Mouse (Mus musculus) intestine, embryonic 15.5 days (tissue): ENCODE results near the gene Ip6k1. TPM values are rescaled to one million over a fixed set of nuclear protein-coding genes. Genes with fewer than 3 reads are reported as not detected.

Experiments
- ATAC-seq: fragments of 200-750 bp; cut with Nextera tagmentation; 2 replicates; pipeline ENCODE4 v1.8.0; 2017; ENCODE audit warnings: moderate TSS enrichment, moderate library complexity
- H3K27ac ChIP-seq: fragments of 300-500 bp; sonication (generic); 2 replicates; pipeline ENCODE4 v1.5.1; 2015; ENCODE audit warnings: mild to moderate bottlenecking, inconsistent platforms
- H3K27me3 ChIP-seq: fragments of 300-500 bp; sonication (generic); replicated peaks from 2 replicates; pipeline ENCODE4 v1.6.1; 2015; ENCODE audit warnings: inconsistent platforms
- H3K36me3 ChIP-seq: fragments of 300-500 bp; sonication (generic); 2 replicates; pipeline ENCODE4 v1.6.1; 2015; ENCODE audit warnings: inconsistent platforms
- H3K4me1 ChIP-seq: fragments of 300-500 bp; sonication (generic); replicated peaks from 2 replicates; pipeline ENCODE4 v1.6.1; 2015; ENCODE audit warnings: inconsistent platforms
- H3K4me2 ChIP-seq: fragments of 300-500 bp; sonication (generic); replicated peaks from 2 replicates; pipeline ENCODE4 v1.6.1; 2015; ENCODE audit warnings: mild to moderate bottlenecking, inconsistent platforms
- H3K4me3 ChIP-seq: fragments of 300-500 bp; sonication (generic); replicated peaks from 2 replicates; pipeline ENCODE4 v1.5.1; 2015; ENCODE audit warnings: inconsistent platforms
- H3K9ac ChIP-seq: fragments of 300-500 bp; sonication (generic); 2 replicates; pipeline ENCODE4 v1.6.1; 2015; ENCODE audit warnings: inconsistent platforms
- H3K9me3 ChIP-seq: fragments of 300-500 bp; sonication (generic); 2 replicates; pipeline ENCODE4 v1.6.1; 2016; ENCODE audit warnings: inconsistent platforms
- WGBS: fragments of 180-500 bp; shearing (Covaris S2); methylation state at CpG from one replicate; pipeline ENCODE4 v1.1.7; 2015; 5-methylcytosine and 5-hydroxymethylcytosine counted together
- polyA plus RNA-seq: library from polyadenylated mRNA; unstranded; fragments of >200 nt; fragmentation: Nextera tagmentation; extraction: Ambion mirVana; gene quantifications from 2 replicates; pipeline ENCODE4 v1.2.1, GENCODE M21; 2015

Ip6k1 gene
- polyA plus RNA-seq, 1 experiment from 2014 or later = 41.7 TPM

- WGBS = 81% methylated on average over 28 of the region's 28 CpGs
- peaks cover 23% of the 10 kb centered on the region for H3K36me3 ChIP-seq
- H3K9ac ChIP-seq = no peak overlapping the region
These were observed 54.3 kb downstream of the Ip6k1 start for GRCm38 (mm10) chr9:108056361-108057261.

GRCm38 (mm10) chr9:108057262-108057562 lies 54.9 kb downstream of the Ip6k1 start:
- Histone ChIP-seq H3K4me2 (no peak overlapping the region), H3K4me3 (no peak overlapping the region), H3K9ac (no peak overlapping the region), H3K27me3 (no peaks in the 10 kb centered on the region), H3K9me3 (no peaks in the 10 kb centered on the region), H3K36me3 (peaks cover 23% of the 10 kb centered on the region; the same call in 1 of the 2 replicates), H3K27ac (no peak overlapping the region), H3K4me1 (peaks cover 19% of the 10 kb centered on the region)
- ATAC-seq = no peak
- WGBS = 86% methylated on average over 5 of the region's 5 CpGs

More at GRCm38 (mm10) chr9:108056361-108057261, 54.3 kb downstream of the Ip6k1 start:
- H3K27ac ChIP-seq = no peak overlapping the region
- H3K4me2 ChIP-seq = no peak overlapping the region
- H3K4me1 ChIP-seq = peaks cover 20% of the 10 kb centered on the region
- no peaks in the 10 kb centered on the region for H3K9me3 ChIP-seq
- no peak for ATAC-seq
- H3K27me3 ChIP-seq = no peaks in the 10 kb centered on the region
- no peak overlapping the region for H3K4me3 ChIP-seq

- H3K9ac ChIP-seq = no peak overlapping the region
- no peak overlapping the region for H3K4me2 ChIP-seq
- H3K36me3 ChIP-seq = peaks cover 29% of the 10 kb centered on the region; the same call in 1 of the 2 replicates
- WGBS = 94% methylated on average over 9 of the region's 9 CpGs
- H3K4me1 ChIP-seq = peaks cover 10% of the 10 kb centered on the region
- ATAC-seq = no peak
- H3K27me3 ChIP-seq = no peaks in the 10 kb centered on the region
- H3K4me3 ChIP-seq = no peak overlapping the region
- no peak overlapping the region for H3K27ac ChIP-seq
- H3K9me3 ChIP-seq = no peaks in the 10 kb centered on the region
These were observed 56.0 kb downstream of the Ip6k1 start for GRCm38 (mm10) chr9:108058291-108058690.

GRCm38 (mm10) chr9:108062142-108062541 lies 59.8 kb downstream of the Ip6k1 start:
- WGBS = 93% methylated on average over 3 of the region's 3 CpGs
- H3K36me3 ChIP-seq = peaks cover 20% of the 10 kb centered on the region; the same call in 1 of the 2 replicates

GRCm38 (mm10) chr9:108063361-108063760 lies 61.1 kb downstream of the Ip6k1 start:
- ATAC-seq = no peak
- WGBS = 85% methylated on average over 12 of the region's 12 CpGs

More at GRCm38 (mm10) chr9:108062142-108062541, 59.8 kb downstream of the Ip6k1 start:
- H3K27ac ChIP-seq = no peak overlapping the region
- no peaks in the 10 kb centered on the region for H3K9me3 ChIP-seq
- H3K4me2 ChIP-seq = no peak overlapping the region
- H3K4me1 ChIP-seq = no peaks in the 10 kb centered on the region
- no peaks in the 10 kb centered on the region for H3K27me3 ChIP-seq
- ATAC-seq = no peak
- no peak overlapping the region for H3K4me3 ChIP-seq
- no peak overlapping the region for H3K9ac ChIP-seq

GRCm38 (mm10) chr9:108065491-108066011 lies 63.2 kb downstream of the Ip6k1 start:
- Histone ChIP-seq H3K9ac (no peak overlapping the region), H3K36me3 (0 out of 2 replicates have a peak, but pooled peaks cover 8% of the 10 kb centered on the region)
- WGBS = 38% methylated on average over 5 of the region's 5 CpGs

More at GRCm38 (mm10) chr9:108063361-108063760, 61.1 kb downstream of the Ip6k1 start:
- H3K27ac ChIP-seq = no peak overlapping the region
- no peak overlapping the region for H3K4me3 ChIP-seq
- no peak overlapping the region for H3K4me2 ChIP-seq
- no peak overlapping the region for H3K9ac ChIP-seq
- H3K36me3 ChIP-seq = peaks cover 17% of the 10 kb centered on the region; the same call in 1 of the 2 replicates
- peaks cover 4% of the 10 kb centered on the region; the same call in 1 of the 2 replicates for H3K4me1 ChIP-seq
- no peaks in the 10 kb centered on the region for H3K9me3 ChIP-seq
- H3K27me3 ChIP-seq = no peaks in the 10 kb centered on the region

GRCm38 (mm10) chr9:108067199-108067598 lies 64.9 kb downstream of the Ip6k1 start:
- Histone ChIP-seq H3K4me3 (no peak overlapping the region), H3K9me3 (no peaks in the 10 kb centered on the region), H3K4me2 (no peak overlapping the region), H3K27ac (no peak overlapping the region), H3K27me3 (no peaks in the 10 kb centered on the region), H3K36me3 (0 out of 2 replicates have a peak, but pooled peaks cover 8% of the 10 kb centered on the region), H3K4me1 (peaks cover 4% of the 10 kb centered on the region; the same call in 1 of the 2 replicates), H3K9ac (no peak overlapping the region)
- ATAC-seq = no peak
- 82% methylated on average over 7 of the region's 7 CpGs for WGBS

More at GRCm38 (mm10) chr9:108065491-108066011, 63.2 kb downstream of the Ip6k1 start:
- no peaks in the 10 kb centered on the region for H3K9me3 ChIP-seq
- ATAC-seq = peak; percentile 62
- no peak overlapping the region for H3K27ac ChIP-seq
- H3K4me3 ChIP-seq = no peak overlapping the region
- H3K4me2 ChIP-seq = no peak overlapping the region
- no peaks in the 10 kb centered on the region for H3K27me3 ChIP-seq
- peaks cover 4% of the 10 kb centered on the region; the same call in 1 of the 2 replicates for H3K4me1 ChIP-seq

- H3K36me3 ChIP-seq = 0 out of 2 replicates have a peak, but pooled peaks cover 6% of the 10 kb centered on the region
- H3K4me3 ChIP-seq = no peak overlapping the region
- no peaks in the 10 kb centered on the region for H3K27me3 ChIP-seq
- H3K27ac ChIP-seq = no peak overlapping the region
- WGBS = 18% methylated on average over 8 of the region's 8 CpGs
- ATAC-seq = peak; percentile 29
- peaks cover 6% of the 10 kb centered on the region; the same call in 1 of the 2 replicates for H3K4me1 ChIP-seq
- H3K9me3 ChIP-seq = no peaks in the 10 kb centered on the region
- no peak overlapping the region for H3K4me2 ChIP-seq
- H3K9ac ChIP-seq = no peak overlapping the region
These were observed 65.6 kb downstream of the Ip6k1 start for GRCm38 (mm10) chr9:108067900-108068299.

- no peak overlapping the region for H3K4me2 ChIP-seq
- no peak for ATAC-seq
- H3K9ac ChIP-seq = no peak overlapping the region
- H3K4me3 ChIP-seq = no peak overlapping the region
- H3K9me3 ChIP-seq = no peaks in the 10 kb centered on the region
- H3K4me1 ChIP-seq = peaks cover 10% of the 10 kb centered on the region
- no peak overlapping the region for H3K27ac ChIP-seq
- no peaks in the 10 kb centered on the region for H3K36me3 ChIP-seq
- WGBS = 89% methylated on average over 9 of the region's 9 CpGs
- H3K27me3 ChIP-seq = no peaks in the 10 kb centered on the region
These were observed 66.7 kb downstream of the Ip6k1 start for GRCm38 (mm10) chr9:108069007-108069406.

- Histone ChIP-seq H3K27me3 (no peaks in the 10 kb centered on the region), H3K4me3 (no peak overlapping the region), H3K27ac (no peak overlapping the region), H3K4me2 (no peak overlapping the region), H3K9me3 (no peaks in the 10 kb centered on the region), H3K4me1 (peaks cover 10% of the 10 kb centered on the region), H3K36me3 (no peaks in the 10 kb centered on the region), H3K9ac (no peak overlapping the region)
- WGBS = 88% methylated on average over 7 of the region's 7 CpGs
- ATAC-seq = no peak
These were observed 67.2 kb downstream of the Ip6k1 start for GRCm38 (mm10) chr9:108069529-108069928.

GRCm38 (mm10) chr9:108071801-108072200 lies 69.5 kb downstream of the Ip6k1 start:
- H3K4me2 ChIP-seq = no peak overlapping the region
- no peaks in the 10 kb centered on the region for H3K36me3 ChIP-seq
- H3K9ac ChIP-seq = no peak overlapping the region
- H3K9me3 ChIP-seq = no peaks in the 10 kb centered on the region
- H3K4me3 ChIP-seq = no peak overlapping the region
- H3K27ac ChIP-seq = no peak overlapping the region
- no peaks in the 10 kb centered on the region for H3K27me3 ChIP-seq
- 0 out of 2 replicates have a peak, but pooled peaks have one; percentile 43 for ATAC-seq
- peaks cover 10% of the 10 kb centered on the region for H3K4me1 ChIP-seq
- WGBS = 64% methylated on average over 4 of the region's 4 CpGs

- Histone ChIP-seq H3K4me1 (peaks cover 10% of the 10 kb centered on the region), H3K27me3 (no peaks in the 10 kb centered on the region), H3K9ac (no peak overlapping the region), H3K4me2 (no peak overlapping the region), H3K36me3 (no peaks in the 10 kb centered on the region), H3K27ac (peak overlapping the region; percentile 33; the same call in 1 of the 2 replicates), H3K4me3 (no peak overlapping the region), H3K9me3 (no peaks in the 10 kb centered on the region)
- no peak for ATAC-seq
- 61% methylated on average over 9 of the region's 9 CpGs for WGBS
These were observed 70.2 kb downstream of the Ip6k1 start for GRCm38 (mm10) chr9:108072481-108072924.
